Mouse (Mus musculus) R1 (cell line): Measurements from ENCODE around the gene Fli1.

Experiments used
- DNase-seq: peaks from one replicate; pipeline ENCODE4 v3.0.0-alpha.2; 2018; ENCODE audit warnings: low read depth, low spot score

The Fli1 gene

GRCm38 (mm10) chr9:32503423-32503822 is 39.2 kb downstream of the Fli1 start:
- DNase-seq = no peak

GRCm38 (mm10) chr9:32502256-32503010 is 40.2 kb downstream of the Fli1 start:
- no peak for DNase-seq

- DNase-seq = no peak
Measured at GRCm38 (mm10) chr9:32500886-32501285, 41.8 kb downstream of the Fli1 start.

GRCm38 (mm10) chr9:32500063-32500462 is 42.6 kb downstream of the Fli1 start:
- no peak for DNase-seq

GRCm38 (mm10) chr9:32499469-32499868 is 43.2 kb downstream of the Fli1 start:
- no peak for DNase-seq

- no peak for DNase-seq
Measured at GRCm38 (mm10) chr9:32495643-32495997, 47.0 kb downstream of the Fli1 start.

DNA sequence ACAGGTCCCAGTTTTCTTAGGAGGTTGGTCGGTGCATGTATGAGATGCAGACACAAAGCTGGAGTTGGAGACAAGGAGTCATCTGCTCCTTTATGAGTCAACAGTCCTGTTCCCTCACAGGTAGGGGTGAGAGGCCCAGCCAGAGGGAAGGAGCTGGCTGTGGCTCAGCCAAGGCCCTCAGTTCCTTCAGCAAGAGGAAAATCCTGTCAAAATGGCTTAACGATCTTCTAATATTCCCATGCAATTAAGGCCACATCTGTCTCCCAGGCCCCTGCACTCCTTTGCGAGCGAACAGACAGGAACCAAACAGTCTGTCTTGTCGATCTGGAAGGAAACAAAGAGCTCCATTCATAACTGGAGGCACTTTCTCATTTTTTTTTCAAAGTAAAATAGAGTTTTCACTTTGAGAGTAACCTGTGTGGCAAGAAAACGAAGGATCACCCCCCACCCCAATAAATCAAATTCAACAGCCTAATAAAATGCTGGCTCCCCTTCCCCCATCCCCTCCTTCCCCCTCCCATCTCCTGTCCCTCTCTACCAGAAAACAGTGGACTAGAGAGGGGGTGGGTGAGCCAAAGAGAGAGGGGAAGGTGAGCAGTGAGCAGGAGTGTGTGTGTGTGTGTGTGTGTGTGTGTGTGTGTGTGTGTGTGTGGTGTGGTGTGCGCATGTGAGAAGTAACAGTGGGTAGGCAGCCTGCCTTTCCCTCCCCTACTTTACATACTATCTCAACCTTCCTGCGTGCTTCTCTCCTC is 47.6 kb downstream of the Fli1 start:
- DNase-seq = no peak

- no peak for DNase-seq
Measured at GRCm38 (mm10) chr9:32493588-32494423, 48.9 kb downstream of the Fli1 start.

- no peak for DNase-seq
Measured at GRCm38 (mm10) chr9:32492753-32493152, 49.9 kb downstream of the Fli1 start.

- DNase-seq = no peak
Measured at GRCm38 (mm10) chr9:32491484-32491883, 51.2 kb downstream of the Fli1 start.

- no peak for DNase-seq
Measured at GRCm38 (mm10) chr9:32489794-32490358, 52.8 kb downstream of the Fli1 start.

DNA sequence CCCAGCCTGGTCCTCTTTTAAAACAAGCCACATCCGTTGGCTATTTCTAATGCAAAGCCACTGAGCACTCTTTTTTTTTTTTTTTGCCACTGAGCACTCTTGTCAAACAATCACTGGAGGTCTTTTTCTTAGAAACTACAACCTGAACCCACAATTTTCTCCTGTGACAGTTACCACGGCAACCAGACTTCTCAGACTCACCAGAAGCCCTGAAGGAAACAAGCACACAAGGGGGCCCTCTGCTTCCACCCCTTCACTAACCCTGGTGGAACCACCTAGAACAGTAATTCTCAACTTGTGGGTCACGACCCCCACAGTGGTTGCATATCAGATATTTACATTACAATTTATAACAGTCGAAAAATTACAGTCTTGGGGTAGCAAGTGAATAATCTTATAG is 53.3 kb downstream of the Fli1 start:
- DNase-seq = peak; percentile 35

- DNase-seq = no peak
Measured at GRCm38 (mm10) chr9:32488627-32489026, 54.0 kb downstream of the Fli1 start.

DNA sequence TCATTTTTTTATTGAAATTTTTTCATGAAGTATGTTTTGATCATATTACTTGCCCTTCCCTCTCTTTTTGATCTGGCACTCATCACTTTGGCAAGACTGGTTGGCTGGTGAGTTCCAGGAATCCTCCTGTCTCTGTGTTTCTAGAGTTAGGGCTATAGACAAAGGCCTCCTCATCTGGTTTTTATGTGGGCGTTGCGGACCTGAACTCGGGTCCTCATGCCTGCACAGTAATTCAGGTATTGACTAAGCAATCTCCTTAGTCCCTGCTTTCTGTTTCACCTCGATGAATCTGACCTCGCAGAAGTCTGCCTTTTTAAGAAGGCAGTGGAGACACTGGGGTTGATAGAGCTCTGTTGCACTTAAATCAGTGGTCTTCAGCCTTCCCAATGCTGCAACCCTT is 54.8 kb downstream of the Fli1 start:
- no peak for DNase-seq

- DNase-seq = no peak
Measured at GRCm38 (mm10) chr9:32487401-32487800, 55.3 kb downstream of the Fli1 start.

DNA sequence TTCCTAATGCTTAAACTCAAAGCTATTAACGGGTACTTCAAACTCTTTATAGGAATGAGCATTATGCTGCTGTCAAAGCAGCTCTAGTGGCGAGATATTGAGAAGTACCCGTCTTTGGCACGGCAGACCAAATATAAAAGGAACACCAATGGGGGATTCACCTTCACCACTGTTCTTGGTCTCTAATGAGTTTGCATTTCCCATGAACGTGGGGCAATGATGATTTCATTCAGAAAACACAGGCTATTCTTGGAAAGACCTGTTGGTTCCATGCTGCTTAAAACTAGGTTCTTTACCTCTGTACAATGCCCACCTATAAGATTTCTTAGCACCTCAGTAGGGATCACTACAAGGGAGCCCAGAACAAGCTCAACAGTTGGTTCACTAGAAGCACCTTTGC is 62.2 kb downstream of the Fli1 start:
- DNase-seq = no peak

GRCm38 (mm10) chr9:32478799-32479198 is 63.9 kb downstream of the Fli1 start:
- DNase-seq = no peak

GRCm38 (mm10) chr9:32478087-32478486 is 64.6 kb downstream of the Fli1 start:
- DNase-seq = peak; percentile 7

DNA sequence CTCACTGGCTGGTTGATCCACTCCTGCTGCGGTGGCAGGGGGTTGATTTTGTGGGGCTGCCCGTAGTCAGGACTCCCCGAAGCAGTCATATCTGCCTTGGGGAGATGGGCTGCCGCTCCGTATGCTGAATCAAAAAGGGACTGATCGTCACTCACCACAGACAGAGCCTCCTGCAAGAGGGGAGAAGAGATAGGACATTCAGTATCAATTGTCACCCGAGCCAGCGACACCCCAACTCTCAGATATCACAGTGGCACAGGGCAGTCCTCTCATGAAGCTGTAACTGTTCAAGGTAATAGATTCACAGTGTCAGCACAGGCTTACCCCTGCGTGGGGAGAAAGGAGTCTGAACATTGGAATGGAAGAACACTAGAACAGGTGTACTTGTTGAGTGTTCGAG is 66.1 kb downstream of the Fli1 start:
- no peak for DNase-seq

GRCm38 (mm10) chr9:32474621-32475390 is 67.9 kb downstream of the Fli1 start:
- DNase-seq = no peak

DNA sequence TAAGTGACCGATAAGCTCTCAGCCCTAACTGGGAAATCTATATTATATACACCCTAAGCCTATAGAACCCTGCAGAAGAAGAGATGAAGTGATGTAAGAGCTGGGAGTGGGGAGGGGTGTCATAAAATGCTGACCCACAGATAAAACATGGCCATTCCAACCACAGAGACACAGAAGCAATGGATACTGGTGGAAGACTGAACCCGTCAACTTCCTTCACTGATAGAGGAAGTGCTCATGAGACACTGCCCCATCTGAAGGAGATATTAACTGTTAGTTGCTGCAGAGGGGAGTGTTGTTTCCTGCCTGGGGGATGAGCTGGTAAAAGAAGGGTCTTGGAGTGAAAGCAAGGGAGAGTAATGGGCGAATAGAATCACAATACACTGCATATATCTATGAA is 70.3 kb downstream of the Fli1 start:
- DNase-seq = no peak
